Mouse (Mus musculus): ENCODE measurements around the gene Pde4dip.

- TF ChIP-seq TAL1 (IDR thresholded peaks at IDR 0.05; ENCODE audit: low read length) (no peak), GATA1 (IDR thresholded peaks at IDR 0.05; ENCODE audit: low read length) (no peak)
These were observed 229.9 kb downstream of the Pde4dip start for GRCm38 (mm10) chr3:97658426-97659193.

Measured in erythroblast, embryonic 14.5 days (primary cell).